Mouse (Mus musculus) lung, embryonic 16.5 days (tissue): Measurements from ENCODE around the gene Pi4k2a. TPM values are rescaled to one million over a fixed set of nuclear protein-coding genes. Genes with fewer than 3 reads are reported as not detected.

ENCODE experiments used
- ATAC-seq: fragments of 200-750 bp; cut with Nextera tagmentation; 2 replicates; pipeline ENCODE4 v1.8.0; 2017; ENCODE audit warnings: low read depth, mild to moderate bottlenecking, moderate library complexity
- H3K27ac ChIP-seq: fragments of 300-500 bp; sonication (generic); 2 replicates; pipeline ENCODE4 v1.5.1; 2014; ENCODE audit warnings: mild to moderate bottlenecking, control low read depth, low read length
- H3K27me3 ChIP-seq: fragments of 300-500 bp; sonication (generic); 2 replicates; pipeline ENCODE4 v1.6.1; 2014; ENCODE audit warnings: low read depth, low read length, mixed read lengths; ENCODE audit not compliant: control insufficient read depth, insufficient read depth
- H3K36me3 ChIP-seq: fragments of 300-500 bp; sonication (generic); 2 replicates; pipeline ENCODE4 v1.6.1; 2014; ENCODE audit warnings: low read length; ENCODE audit not compliant: control insufficient read depth, insufficient read depth
- H3K4me1 ChIP-seq: fragments of 300-500 bp; sonication (generic); replicated peaks from 2 replicates; pipeline ENCODE4 v1.6.1; 2014; ENCODE audit warnings: low read length, mixed read lengths; ENCODE audit not compliant: control insufficient read depth, insufficient read depth
- H3K4me2 ChIP-seq: fragments of 300-500 bp; sonication (generic); 2 replicates; pipeline ENCODE4 v1.6.1; 2014; ENCODE audit warnings: low read depth, low read length, control low read depth
- H3K4me3 ChIP-seq: fragments of 300-500 bp; sonication (generic); 2 replicates; pipeline ENCODE4 v1.5.1; 2014; ENCODE audit warnings: mild to moderate bottlenecking, low read length, control low read depth
- H3K9ac ChIP-seq: fragments of 300-500 bp; sonication (generic); 2 replicates; pipeline ENCODE4 v1.6.1; 2014; ENCODE audit warnings: low read length, control low read depth
- H3K9me3 ChIP-seq: fragments of 300-500 bp; sonication (generic); 2 replicates; pipeline ENCODE4 v1.6.1; 2016; ENCODE audit warnings: low read length; ENCODE audit not compliant: control insufficient read depth
- WGBS: fragments of 180-500 bp; shearing (Covaris S2); extraction: QIAGEN DNeasy Blood & Tissue Kit; methylation state at CpG from one replicate; pipeline ENCODE4 v1.1.7; 2014; 5-methylcytosine and 5-hydroxymethylcytosine counted together
- polyA plus RNA-seq: library from polyadenylated mRNA; unstranded; fragments of >200 nt; fragmentation: Nextera tagmentation; extraction: Ambion mirVana; gene quantifications from 2 replicates; pipeline ENCODE4 v1.2.1, GENCODE M21; 2015

The Pi4k2a gene
- polyA plus RNA-seq, 1 experiment from 2014 or later = 8.4 TPM

GRCm38 (mm10) chr19:42146276-42147010 is 56.2 kb downstream of the Pi4k2a start:
- 88% methylated on average over 9 of the region's 9 CpGs for WGBS
- H3K4me3 ChIP-seq = no peak overlapping the region
- peak overlapping the region; percentile 89 for H3K4me2 ChIP-seq
- H3K9ac ChIP-seq = peak overlapping the region; percentile 95
- peak overlapping the region; percentile 96 for H3K27ac ChIP-seq
- H3K27me3 ChIP-seq = no peaks in the 10 kb centered on the region
- H3K36me3 ChIP-seq = peaks cover 4% of the 10 kb centered on the region; the same call in 1 of the 2 replicates
- no peak for ATAC-seq
- H3K9me3 ChIP-seq = no peaks in the 10 kb centered on the region
- H3K4me1 ChIP-seq = peaks cover 53% of the 10 kb centered on the region

DNA sequence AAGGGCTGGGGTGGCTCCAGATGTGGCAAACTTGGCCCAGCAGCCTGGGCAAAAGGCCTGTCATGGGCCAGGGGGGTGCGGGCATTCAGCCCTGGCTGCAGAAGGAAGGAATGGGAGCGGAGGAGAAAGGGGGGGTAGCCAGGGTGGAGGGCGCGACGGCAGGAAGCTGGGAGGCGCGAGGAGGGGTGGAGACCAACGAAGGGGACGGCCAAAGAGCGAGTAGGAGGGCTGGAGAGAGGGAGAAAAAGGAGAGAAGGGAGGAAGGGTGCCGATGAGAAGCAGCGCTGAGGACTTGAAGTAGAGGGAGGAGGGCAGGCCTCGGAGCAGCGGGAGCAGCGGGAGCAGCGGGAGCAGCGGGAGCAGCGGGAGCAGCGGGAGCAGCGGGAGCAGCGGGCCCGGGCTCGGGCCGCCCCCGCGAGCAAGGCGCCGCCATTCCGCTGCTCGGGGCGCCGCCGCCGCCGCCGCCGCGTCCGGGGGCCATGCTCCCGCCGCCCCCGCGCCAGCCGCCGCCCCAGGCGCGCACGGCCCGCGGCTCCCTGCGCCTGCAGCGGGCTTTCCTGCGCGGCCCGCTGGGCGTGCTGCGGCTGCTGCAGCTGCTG is 57.0 kb downstream of the Pi4k2a start, which contains the start of gene Marveld1:
Gene Marveld1 (plus strand): TSS at position 231 of the 599 bp plus-strand sequence.
- ATAC-seq = peak; percentile 81
- 2% methylated on average over 17 of the region's 57 CpGs for WGBS

DNA sequence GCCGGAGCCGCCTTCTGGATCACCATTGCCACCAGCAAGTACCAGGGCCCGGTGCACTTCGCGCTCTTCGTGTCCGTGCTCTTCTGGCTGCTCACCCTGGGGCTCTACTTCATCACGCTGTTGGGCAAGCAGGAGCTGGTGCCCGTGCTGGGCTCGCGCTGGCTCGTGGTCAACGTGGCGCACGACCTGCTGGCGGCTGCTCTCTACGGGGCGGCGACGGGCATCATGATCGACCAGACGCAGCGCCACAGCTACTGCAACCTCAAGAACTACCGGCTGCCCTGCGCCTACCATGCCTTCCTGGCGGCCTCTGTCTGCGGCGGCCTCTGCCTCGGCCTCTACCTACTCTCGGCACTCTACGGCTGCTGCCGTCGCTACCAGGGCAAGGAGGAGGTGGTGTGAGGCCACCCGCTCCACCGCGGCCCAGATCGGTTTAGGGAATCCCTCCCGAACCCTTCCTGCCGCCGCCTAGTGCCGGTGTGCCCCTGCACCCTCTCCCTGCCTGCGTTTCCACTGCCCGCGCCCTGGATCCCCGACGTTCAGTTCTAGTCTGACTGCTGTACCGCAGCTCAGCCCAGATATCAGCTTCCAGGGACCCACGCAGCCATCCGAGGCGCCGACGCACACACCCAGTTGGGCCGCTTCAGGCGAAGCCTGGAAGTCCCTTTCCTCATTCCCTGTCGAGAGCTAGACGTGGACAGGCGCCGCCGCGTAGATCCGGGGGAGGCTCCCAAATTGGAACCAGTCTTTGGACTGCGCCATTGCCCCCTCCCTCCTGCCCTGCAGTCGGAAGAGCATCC is 57.7 kb downstream of the Pi4k2a start:
- peaks cover 4% of the 10 kb centered on the region; the same call in 1 of the 2 replicates for H3K36me3 ChIP-seq
- peak overlapping the region; percentile 96 for H3K27ac ChIP-seq
- peak overlapping the region; percentile 82 for H3K4me3 ChIP-seq
- peak; percentile 21 for ATAC-seq
- H3K9me3 ChIP-seq = no peaks in the 10 kb centered on the region
- peak overlapping the region; percentile 89 for H3K4me2 ChIP-seq
- H3K9ac ChIP-seq = peak overlapping the region; percentile 95
- peaks cover 58% of the 10 kb centered on the region for H3K4me1 ChIP-seq
- WGBS = under 1% methylated on average over 62 of the region's 63 CpGs
- H3K27me3 ChIP-seq = no peaks in the 10 kb centered on the region

More for the DNA sequence above, 57.0 kb downstream of the Pi4k2a start, which contains the start of gene Marveld1:
- Histone ChIP-seq H3K9me3 (no peaks in the 10 kb centered on the region), H3K4me3 (peak within 1 kb of the TSS; percentile 82), H3K36me3 (peaks cover 4% of the 10 kb centered on the region; the same call in 1 of the 2 replicates), H3K4me2 (peak within 1 kb of the TSS; percentile 89), H3K27me3 (no peaks in the 10 kb centered on the region), H3K4me1 (peaks cover 58% of the 10 kb centered on the region), H3K27ac (peak within 1 kb of the TSS; percentile 96), H3K9ac (peak within 1 kb of the TSS; percentile 95)

DNA sequence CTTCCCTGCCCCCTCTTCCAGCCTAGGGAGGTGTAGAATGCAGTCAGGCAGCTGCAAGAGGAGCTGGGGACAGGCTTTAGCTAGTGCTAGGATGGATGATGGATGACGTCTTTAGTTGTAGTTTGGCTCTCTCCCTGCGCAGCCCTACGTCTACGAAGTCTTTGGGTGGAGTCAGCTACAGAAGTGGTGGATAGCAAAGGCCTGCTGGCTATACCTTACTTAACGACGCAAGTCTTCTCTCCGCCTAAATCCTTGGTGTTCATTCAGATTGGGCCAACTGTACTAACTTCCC is 58.2 kb downstream of the Pi4k2a start:
- ATAC-seq = peak; percentile 57
- Histone ChIP-seq H3K4me3 (peak overlapping the region; percentile 82), H3K9me3 (no peaks in the 10 kb centered on the region), H3K27me3 (no peaks in the 10 kb centered on the region), H3K36me3 (peaks cover 4% of the 10 kb centered on the region; the same call in 1 of the 2 replicates), H3K9ac (peak overlapping the region; percentile 95), H3K4me1 (peaks cover 58% of the 10 kb centered on the region), H3K4me2 (peak overlapping the region; percentile 89), H3K27ac (peak overlapping the region; percentile 96)
- WGBS = 7% methylated on average over 7 of the region's 7 CpGs

DNA sequence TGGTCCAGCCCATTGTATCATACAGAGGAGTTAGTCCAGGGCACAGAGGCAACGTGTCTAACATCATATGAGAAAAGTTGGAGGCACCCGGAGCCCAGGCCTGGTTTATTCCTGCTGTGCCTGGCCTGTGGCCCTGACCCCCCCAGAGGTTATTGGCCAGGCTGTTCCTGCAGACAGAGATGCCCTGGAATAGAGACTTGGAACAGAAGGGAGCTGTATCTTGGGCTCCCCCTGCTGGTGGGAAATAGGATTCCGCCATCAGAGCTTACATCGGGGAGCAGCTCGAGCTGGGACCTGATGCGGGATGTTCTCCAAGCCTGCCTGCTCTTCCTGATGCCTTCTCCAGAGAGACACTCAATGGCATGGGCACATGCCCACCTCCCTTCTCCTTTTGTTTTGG is 61.7 kb downstream of the Pi4k2a start:
- no peak overlapping the region for H3K4me2 ChIP-seq
- H3K36me3 ChIP-seq = peaks cover 4% of the 10 kb centered on the region; the same call in 1 of the 2 replicates
- 0 out of 2 replicates have a peak, but pooled peaks have one; percentile 8 for ATAC-seq
- H3K9ac ChIP-seq = no peak overlapping the region
- H3K4me3 ChIP-seq = no peak overlapping the region
- H3K9me3 ChIP-seq = no peaks in the 10 kb centered on the region
- H3K27ac ChIP-seq = peak overlapping the region; percentile 33
- no peaks in the 10 kb centered on the region for H3K27me3 ChIP-seq
- peaks cover 36% of the 10 kb centered on the region for H3K4me1 ChIP-seq
- 3% methylated on average over 6 of the region's 6 CpGs for WGBS

DNA sequence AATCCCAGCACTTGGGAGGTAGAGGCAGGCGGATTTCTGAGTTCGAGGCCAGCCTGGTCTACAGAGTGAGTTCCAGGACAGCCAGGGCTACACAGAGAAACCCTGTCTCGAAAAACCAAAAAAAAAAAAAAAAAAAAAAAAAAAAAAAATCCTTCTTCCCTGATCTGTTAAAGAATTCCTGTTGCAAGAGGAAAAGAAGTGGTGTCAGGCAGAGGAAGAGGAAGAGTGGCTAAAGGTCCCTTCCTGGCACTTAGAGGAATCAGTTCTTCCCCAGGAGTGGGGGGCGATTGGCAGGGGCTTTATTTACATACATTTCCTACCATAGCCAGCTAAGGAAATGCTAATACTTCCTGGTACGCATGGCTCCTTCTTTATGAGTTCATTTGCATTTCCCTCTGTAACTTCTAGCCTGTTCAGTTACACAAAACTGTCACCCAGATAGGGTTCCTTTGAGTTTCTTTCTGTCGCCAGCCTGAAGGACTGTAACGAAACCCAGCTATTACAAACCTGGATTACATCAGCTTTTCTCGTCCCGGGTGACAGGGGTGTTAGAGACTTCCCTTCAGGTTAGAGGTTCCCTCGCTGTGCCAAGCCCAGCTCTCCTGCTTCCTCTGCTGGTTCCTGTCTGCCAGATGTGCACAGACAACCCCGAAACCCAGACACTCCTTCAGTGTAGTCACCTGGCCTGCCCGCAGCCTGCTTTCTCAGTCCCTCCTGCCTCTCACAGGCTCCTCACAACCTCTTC is 67.4 kb downstream of the Pi4k2a start:
- no peaks in the 10 kb centered on the region for H3K36me3 ChIP-seq
- H3K27ac ChIP-seq = peak overlapping the region; percentile 57
- 44% methylated on average over 10 of the region's 12 CpGs for WGBS
- H3K4me3 ChIP-seq = no peak overlapping the region
- H3K9me3 ChIP-seq = no peaks in the 10 kb centered on the region
- H3K4me1 ChIP-seq = peaks cover 5% of the 10 kb centered on the region; the same call in 1 of the 2 replicates
- ATAC-seq = no peak
- H3K4me2 ChIP-seq = no peak overlapping the region
- H3K9ac ChIP-seq = no peak overlapping the region
- no peaks in the 10 kb centered on the region for H3K27me3 ChIP-seq

GRCm38 (mm10) chr19:42158246-42159017 is 68.2 kb downstream of the Pi4k2a start:
- no peaks in the 10 kb centered on the region for H3K27me3 ChIP-seq
- no peaks in the 10 kb centered on the region for H3K36me3 ChIP-seq
- H3K4me3 ChIP-seq = no peak overlapping the region
- WGBS = 26% methylated on average over 13 of the region's 13 CpGs
- H3K9ac ChIP-seq = no peak overlapping the region
- H3K4me2 ChIP-seq = 0 out of 2 replicates have a peak overlapping the region, but pooled peaks have one; percentile 11
- ATAC-seq = peak; percentile 51
- no peaks in the 10 kb centered on the region for H3K9me3 ChIP-seq
- H3K27ac ChIP-seq = peak overlapping the region; percentile 31; the same call in 1 of the 2 replicates
- H3K4me1 ChIP-seq = peaks cover 5% of the 10 kb centered on the region; the same call in 1 of the 2 replicates

GRCm38 (mm10) chr19:42163764-42164163 is 73.5 kb downstream of the Pi4k2a start, which contains the start of gene Zfyve27:
Zfyve27 (plus strand) TSS chr19:42163951.
- Histone ChIP-seq H3K4me2 (no peak within 1 kb of the TSS), H3K4me1 (peaks cover 3% of the 10 kb centered on the region; the same call in 1 of the 2 replicates), H3K36me3 (no peaks in the 10 kb centered on the region), H3K27me3 (no peaks in the 10 kb centered on the region), H3K27ac (no peak within 1 kb of the TSS), H3K9me3 (no peaks in the 10 kb centered on the region), H3K4me3 (no peak within 1 kb of the TSS), H3K9ac (no peak within 1 kb of the TSS)
- no peak for ATAC-seq
- WGBS = 43% methylated on average over 5 of the region's 5 CpGs
